Mouse (Mus musculus) T-cell, adult 66 days (primary cell): ENCODE results near the gene Stard3nl. TPM values are rescaled to one million over a fixed set of nuclear protein-coding genes. Genes with fewer than 3 reads are reported as not detected.

Source experiments
- total RNA-seq, 2 experiments: library from RNA; stranded (reverse); gene quantifications; 3 replicates in 1 of 2; 4 replicates in 1 of 2; pipeline ENCODE4 v1.2.4; 2023

The Stard3nl gene
- total RNA-seq, result 10 to 100 TPM; 19.6 to 28.0 TPM

DNA sequence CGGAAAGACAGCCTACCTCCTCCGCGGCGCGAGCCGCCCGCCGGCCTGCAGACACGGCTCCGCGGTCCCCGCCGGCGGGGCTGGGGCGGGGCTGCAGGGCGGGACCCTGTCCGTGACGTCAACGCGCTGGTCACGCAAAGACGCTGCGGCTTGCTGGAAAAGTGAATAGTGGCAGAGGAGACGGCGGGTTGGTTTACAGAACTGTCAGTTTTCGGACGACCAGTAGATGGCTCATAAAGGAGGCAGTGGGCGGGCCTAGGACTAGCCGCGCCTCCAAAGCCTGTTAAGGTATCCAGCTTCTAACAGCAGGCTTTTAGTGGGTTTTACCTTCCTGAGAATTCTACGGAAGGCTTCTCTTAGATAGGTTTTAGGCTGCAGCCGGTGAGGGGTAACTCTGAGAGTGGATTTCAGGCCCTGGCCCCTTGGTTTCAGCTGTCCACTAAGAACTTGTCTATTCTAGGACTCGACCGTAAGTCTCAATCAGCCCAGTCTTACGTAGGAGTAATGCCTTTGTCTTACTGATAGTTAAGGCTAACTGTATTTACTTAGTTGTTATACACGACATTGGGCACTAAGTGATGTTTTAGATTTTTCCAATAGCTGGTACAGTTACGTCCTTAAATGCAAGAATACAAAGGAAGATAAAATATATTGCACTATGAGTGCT lies at the start of gene Stard3nl:
Gene Stard3nl (minus strand): TSS at position 108 of the 667 bp plus-strand sequence.

Other genes starting within 250 kb of the Stard3nl start
- gene Epdr1, start 224.1 kb upstream of the Stard3nl start, total RNA-seq, result under 1 TPM; 0.47 to 0.99 TPM
- gene Sfrp4, start 227.3 kb upstream of the Stard3nl start, total RNA-seq, result not detected